Mouse (Mus musculus) spleen, adult 2 months (tissue): ENCODE data around the gene 1300017J02Rik.

Source experiments
- CTCF ChIP-seq: fragments of 200-500 bp; IDR thresholded peaks from 2 replicates; pipeline ENCODE4 v1.5.1; 2011; ENCODE audit warnings: mild to moderate bottlenecking, inconsistent platforms; ENCODE audit not compliant: insufficient read depth, insufficient read length, insufficient replicate concordance; ENCODE audit errors: extremely low read depth
- POLR2A ChIP-seq: fragments of 200-500 bp; IDR thresholded peaks from 2 replicates; pipeline ENCODE4 v1.6.1; 2011; ENCODE audit warnings: low read depth, low read length, inconsistent platforms

- no peak for TF ChIP-seq CTCF
- no peak for TF ChIP-seq POLR2A
Measured at GRCm38 (mm10) chr9:103205786-103206185, 99.1 kb downstream of the 1300017J02Rik start.
